Mouse (Mus musculus) liver, embryonic 14.5 days (tissue): ENCODE measurements around the gene Tmem121. TPM values are rescaled to one million over a fixed set of nuclear protein-coding genes. Genes with fewer than 3 reads are reported as not detected.

ENCODE experiments used
- ATAC-seq: fragments of 200-750 bp; cut with Nextera tagmentation; 2 replicates; pipeline ENCODE4 v1.8.0; 2017; ENCODE audit warnings: moderate number of reproducible peaks, mild to moderate bottlenecking, moderate library complexity; ENCODE audit not compliant: insufficient read depth
- DNase-seq, 3 experiments: peaks; one replicate each; pipeline ENCODE4 v3.0.0-alpha.2; 2012 to 2013; ENCODE audit warnings: low read depth in 3 of 3, low spot score in 3 of 3
- H3K27ac ChIP-seq: fragments of 300-500 bp; sonication (generic); 2 replicates; pipeline ENCODE4 v1.5.1; 2014; ENCODE audit warnings: moderate library complexity, mild to moderate bottlenecking, control low read depth, inconsistent platforms
- H3K27me3 ChIP-seq: fragments of 300-500 bp; sonication (generic); 2 replicates; pipeline ENCODE4 v1.6.1; 2014; ENCODE audit warnings: mild to moderate bottlenecking, low read length, moderate library complexity; ENCODE audit not compliant: control insufficient read depth, insufficient read depth
- H3K36me3 ChIP-seq: fragments of 300-500 bp; sonication (generic); replicated peaks from 2 replicates; pipeline ENCODE4 v1.6.1; 2014; ENCODE audit warnings: low read depth; ENCODE audit not compliant: control insufficient read depth, insufficient read depth
- H3K4me1 ChIP-seq, 2 experiments: fragments of 200-500 bp in 1 of 2; fragments of 300-500 bp in 1 of 2; sonication (generic) in 1 of 2; replicated peaks; 2 replicates each; pipeline ENCODE4 v1.6.1; 2012 to 2014; ENCODE audit warnings: antibody characterized with exemption in 1 of 2, inconsistent platforms in 1 of 2, low read length in 1 of 2; ENCODE audit not compliant: control insufficient read depth in 2 of 2, insufficient read depth in 2 of 2
- H3K4me2 ChIP-seq: fragments of 300-500 bp; sonication (generic); 2 replicates; pipeline ENCODE4 v1.6.1; 2014; ENCODE audit warnings: low read depth, mild to moderate bottlenecking, control low read depth, moderate library complexity
- H3K4me3 ChIP-seq, 2 experiments: fragments of 200-500 bp in 1 of 2; fragments of 300-500 bp in 1 of 2; sonication (generic) in 1 of 2; 2 replicates each; pipeline ENCODE4 v1.5.1; 2012 to 2014; ENCODE audit warnings: low read depth in 2 of 2, low read length in 2 of 2, mild to moderate bottlenecking in 2 of 2, control low read depth in 1 of 2, inconsistent platforms in 1 of 2, moderate library complexity in 1 of 2; ENCODE audit not compliant: insufficient read depth in 1 of 2
- H3K9ac ChIP-seq: fragments of 300-500 bp; sonication (generic); replicated peaks from 2 replicates; pipeline ENCODE4 v1.6.1; 2014; ENCODE audit warnings: mild to moderate bottlenecking, control low read depth, moderate library complexity
- H3K9me3 ChIP-seq: fragments of 300-500 bp; sonication (generic); 2 replicates; pipeline ENCODE4 v1.6.1; 2016; ENCODE audit warnings: low read length, mixed read lengths; ENCODE audit not compliant: control insufficient read depth
- CTCF ChIP-seq: IDR thresholded peaks from 2 replicates; pipeline ENCODE4 v1.5.1; 2016; ENCODE audit warnings: antibody characterized with exemption, low read depth, control low read depth
- EP300 ChIP-seq: IDR thresholded peaks from 2 replicates; pipeline ENCODE4 v1.6.1; 2016; ENCODE audit warnings: antibody characterized with exemption, low read depth
- WGBS: fragments of 180-500 bp; shearing (Covaris S2); extraction: QIAGEN DNeasy Blood & Tissue Kit; methylation state at CpG from one replicate; pipeline ENCODE4 v1.1.7; 2014; ENCODE audit not compliant: insufficient replicate concordance; 5-methylcytosine and 5-hydroxymethylcytosine counted together
- polyA plus RNA-seq, 2 experiments: library from polyadenylated mRNA; depleted of rRNA in 1 of 2; stranded (reverse) in 1 of 2; unstranded in 1 of 2; fragments of >200 nt; fragmentation: Nextera tagmentation in 1 of 2; extraction: Ambion mirVana in 1 of 2; gene quantifications; 2 replicates each; pipeline versions ENCODE4 v1.2.1 to v1.2.3; 2012 to 2014

The Tmem121 gene
- polyA plus RNA-seq, 2 experiments: 0.11 to 0.29 TPM

- Histone ChIP-seq H3K9me3 (no peaks in the 10 kb centered on the region), H3K4me3 (peak overlapping the region in 1 of 2 experiments; percentile 65; a peak in 2 of 4 replicates), H3K27me3 (peaks cover 24% of the 10 kb centered on the region), H3K27ac (no peak overlapping the region), H3K36me3 (peaks cover 12% of the 10 kb centered on the region), H3K9ac (no peak overlapping the region; the same call in 1 of the 2 replicates), H3K4me2 (peak overlapping the region; percentile 94), H3K4me1 (peaks cover 14 to 16% of the 10 kb centered on the region in 2 experiments)
- WGBS: 53% methylated on average over 11 of the region's 11 CpGs
- ATAC-seq (no peak), DNase-seq (no peak)
- no peak for TF ChIP-seq CTCF
- no peak for TF ChIP-seq EP300
Observed at GRCm38 (mm10) chr12:113138901-113139864, 46.5 kb upstream of the Tmem121 start.

GRCm38 (mm10) chr12:113139908-113140615 lies 45.7 kb upstream of the Tmem121 start, which contains the start of gene Crip2:
Gene Crip2, plus strand, starts transcription at chr12:113140236.
- no peak for TF ChIP-seq EP300
- H3K9me3 ChIP-seq: no peaks in the 10 kb centered on the region
- under 1% methylated on average over 64 of the region's 68 CpGs for WGBS
- ATAC-seq: peak; percentile 89
- H3K27me3 ChIP-seq: peaks cover 24% of the 10 kb centered on the region
- DNase-seq: peak; percentile 64 to 77 (median 68)
- H3K4me3 ChIP-seq: peak within 1 kb of the TSS; percentile 59 to 65
- H3K4me2 ChIP-seq: peak within 1 kb of the TSS; percentile 94
- peaks cover 14 to 16% of the 10 kb centered on the region in 2 experiments for H3K4me1 ChIP-seq
- H3K36me3 ChIP-seq: peaks cover 11% of the 10 kb centered on the region
- no peak within 1 kb of the TSS for H3K27ac ChIP-seq
- peak within 1 kb of the TSS; percentile 50 for H3K9ac ChIP-seq

GRCm38 (mm10) chr12:113140616-113141411 lies 44.9 kb upstream of the Tmem121 start:
- ATAC-seq: peak; percentile 70
- H3K9ac ChIP-seq: peak overlapping the region; percentile 50
- H3K27ac ChIP-seq: no peak overlapping the region
- H3K4me2 ChIP-seq: peak overlapping the region; percentile 94
- TF ChIP-seq EP300 (no peak), CTCF (no peak)
- peaks cover 10% of the 10 kb centered on the region for H3K36me3 ChIP-seq
- peak in 2 of 3 experiments; percentile 52 to 59 for DNase-seq
- 2% methylated on average over 49 of the region's 49 CpGs for WGBS
- peaks cover 14 to 16% of the 10 kb centered on the region in 2 experiments for H3K4me1 ChIP-seq
- H3K27me3 ChIP-seq: peaks cover 24% of the 10 kb centered on the region
- H3K9me3 ChIP-seq: no peaks in the 10 kb centered on the region
- H3K4me3 ChIP-seq: peak overlapping the region; percentile 57 to 65

DNA sequence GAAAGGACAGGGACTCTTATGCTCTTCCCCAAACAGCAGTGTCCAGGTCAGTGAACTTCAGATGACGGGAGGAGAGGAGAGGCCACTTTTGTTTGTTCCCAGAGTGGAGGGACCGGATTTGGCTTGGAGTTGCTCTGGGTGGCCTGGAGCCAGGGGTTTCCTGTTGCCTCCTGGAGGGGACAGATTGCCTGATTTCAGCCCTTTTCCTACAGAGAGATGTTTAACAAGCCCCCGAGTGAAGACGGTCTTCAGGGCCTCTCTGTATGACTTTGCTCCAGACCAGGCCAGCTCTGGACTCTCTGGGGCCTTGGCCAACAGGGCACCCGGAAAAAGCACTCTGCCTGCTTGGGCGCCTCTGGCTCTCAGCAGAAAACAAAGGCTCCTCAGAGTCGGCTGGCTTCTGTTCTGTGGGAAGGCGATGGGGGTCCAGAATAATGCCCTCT lies 44.2 kb upstream of the Tmem121 start:
- DNase-seq (no peak), ATAC-seq (no peak)
- peaks cover 14 to 16% of the 10 kb centered on the region in 2 experiments for H3K4me1 ChIP-seq
- no peak overlapping the region for H3K9ac ChIP-seq
- H3K27ac ChIP-seq: no peak overlapping the region
- peaks cover 6% of the 10 kb centered on the region for H3K36me3 ChIP-seq
- TF ChIP-seq CTCF (no peak), EP300 (no peak)
- H3K4me2 ChIP-seq: peak overlapping the region; percentile 94
- H3K4me3 ChIP-seq: peak overlapping the region; percentile 57 to 65
- 22% methylated on average over 8 of the region's 8 CpGs for WGBS
- H3K9me3 ChIP-seq: no peaks in the 10 kb centered on the region
- H3K27me3 ChIP-seq: peaks cover 26% of the 10 kb centered on the region
